Mouse (Mus musculus) embryonic facial prominence, embryonic 12.5 days (tissue): Measurements from ENCODE around the gene Prkch. TPM values are rescaled to one million over a fixed set of nuclear protein-coding genes. Genes with fewer than 3 reads are reported as not detected.

ENCODE experiments used
- ATAC-seq: fragments of 200-750 bp; cut with Nextera tagmentation; 2 replicates; pipeline ENCODE4 v1.8.0; 2017; ENCODE audit not compliant: insufficient number of reproducible peaks, insufficient read depth, low FRiP score, low TSS enrichment
- H3K27ac ChIP-seq: fragments of 300-500 bp; sonication (generic); 2 replicates; pipeline ENCODE4 v1.5.1; 2016; ENCODE audit warnings: mild to moderate bottlenecking
- H3K27me3 ChIP-seq: fragments of 300-500 bp; sonication (generic); 2 replicates; pipeline ENCODE4 v1.6.1; 2016; ENCODE audit warnings: mild to moderate bottlenecking, moderate library complexity
- H3K36me3 ChIP-seq: fragments of 300-500 bp; sonication (generic); 2 replicates; pipeline ENCODE4 v1.6.1; 2016; ENCODE audit warnings: mild to moderate bottlenecking
- H3K4me1 ChIP-seq: fragments of 300-500 bp; sonication (generic); 2 replicates; pipeline ENCODE4 v1.6.1; 2016
- H3K4me2 ChIP-seq: fragments of 300-500 bp; sonication (generic); replicated peaks from 2 replicates; pipeline ENCODE4 v1.6.1; 2016; ENCODE audit warnings: mild to moderate bottlenecking, moderate library complexity
- H3K4me3 ChIP-seq: fragments of 300-500 bp; sonication (generic); 2 replicates; pipeline ENCODE4 v1.5.1; 2016; ENCODE audit warnings: mild to moderate bottlenecking
- H3K9ac ChIP-seq: fragments of 300-500 bp; sonication (generic); 2 replicates; pipeline ENCODE4 v1.6.1; 2016; ENCODE audit warnings: mild to moderate bottlenecking, moderate library complexity
- H3K9me3 ChIP-seq: fragments of 300-500 bp; sonication (generic); 2 replicates; pipeline ENCODE4 v1.6.1; 2016; ENCODE audit warnings: mild to moderate bottlenecking, moderate library complexity
- WGBS: fragments of 180-500 bp; shearing (Covaris S2); methylation state at CpG from one replicate; pipeline ENCODE4 v1.1.7; 2016; 5-methylcytosine and 5-hydroxymethylcytosine counted together
- polyA plus RNA-seq: library from polyadenylated mRNA; unstranded; fragments of >200 nt; fragmentation: Nextera tagmentation; extraction: Ambion mirVana; gene quantifications from 2 replicates; pipeline ENCODE4 v1.2.1, GENCODE M21; 2016

The Prkch gene
- polyA plus RNA-seq, 1 experiment from 2014 or later, result 13.9 TPM

- ATAC-seq, result no peak
- WGBS, result 83% methylated on average over 2 of the region's 2 CpGs
- H3K4me3 ChIP-seq, result no peak overlapping the region
Observed at GRCm38 (mm10) chr12:73807228-73807627, 222.6 kb downstream of the Prkch start.

GRCm38 (mm10) chr12:73810041-73810795 lies 225.6 kb downstream of the Prkch start:
- Histone ChIP-seq H3K36me3 (no peaks in the 10 kb centered on the region), H3K4me1 (peaks cover 34% of the 10 kb centered on the region), H3K27ac (peak overlapping the region; percentile 75), H3K4me3 (no peak overlapping the region), H3K9ac (no peak overlapping the region), H3K4me2 (0 out of 2 replicates have a peak overlapping the region, but pooled peaks have one; percentile 9), H3K9me3 (no peaks in the 10 kb centered on the region), H3K27me3 (0 out of 2 replicates have a peak, but pooled peaks cover 3% of the 10 kb centered on the region)
- 42% methylated on average over 13 of the region's 13 CpGs for WGBS
- no peak for ATAC-seq

More at GRCm38 (mm10) chr12:73807228-73807627, 222.6 kb downstream of the Prkch start:
- Histone ChIP-seq H3K9ac (no peak overlapping the region), H3K27ac (no peak overlapping the region), H3K27me3 (0 out of 2 replicates have a peak, but pooled peaks cover 3% of the 10 kb centered on the region), H3K36me3 (no peaks in the 10 kb centered on the region), H3K9me3 (no peaks in the 10 kb centered on the region), H3K4me2 (no peak overlapping the region), H3K4me1 (peaks cover 32% of the 10 kb centered on the region)

- no peak for ATAC-seq
- 0 out of 2 replicates have a peak, but pooled peaks cover 3% of the 10 kb centered on the region for H3K27me3 ChIP-seq
- H3K4me2 ChIP-seq, result no peak overlapping the region
- peaks cover 34% of the 10 kb centered on the region for H3K4me1 ChIP-seq
- 67% methylated on average over 5 of the region's 5 CpGs for WGBS
- no peaks in the 10 kb centered on the region for H3K36me3 ChIP-seq
- H3K4me3 ChIP-seq, result no peak overlapping the region
- H3K9me3 ChIP-seq, result no peaks in the 10 kb centered on the region
- H3K27ac ChIP-seq, result no peak overlapping the region
- H3K9ac ChIP-seq, result no peak overlapping the region
Observed at GRCm38 (mm10) chr12:73810903-73811302, 226.3 kb downstream of the Prkch start.

GRCm38 (mm10) chr12:73812198-73812597 lies 227.6 kb downstream of the Prkch start:
- Histone ChIP-seq H3K27me3 (0 out of 2 replicates have a peak, but pooled peaks cover 3% of the 10 kb centered on the region), H3K9me3 (no peaks in the 10 kb centered on the region), H3K4me3 (no peak overlapping the region), H3K36me3 (no peaks in the 10 kb centered on the region), H3K9ac (no peak overlapping the region), H3K4me1 (peaks cover 34% of the 10 kb centered on the region), H3K27ac (no peak overlapping the region), H3K4me2 (no peak overlapping the region)
- no peak for ATAC-seq
- WGBS, result 69% methylated on average over 6 of the region's 6 CpGs

GRCm38 (mm10) chr12:73813016-73813900 lies 228.7 kb downstream of the Prkch start:
- Histone ChIP-seq H3K4me3 (no peak overlapping the region), H3K9ac (no peak overlapping the region), H3K4me2 (no peak overlapping the region), H3K27ac (peak overlapping the region; percentile 30; the same call in 1 of the 2 replicates), H3K36me3 (no peaks in the 10 kb centered on the region), H3K9me3 (no peaks in the 10 kb centered on the region), H3K4me1 (peaks cover 34% of the 10 kb centered on the region), H3K27me3 (0 out of 2 replicates have a peak, but pooled peaks cover 3% of the 10 kb centered on the region)
- ATAC-seq, result 0 out of 2 replicates have a peak, but pooled peaks have one; percentile 42
- whole genome bisulfite sequencing, result 67% methylated on average over 11 of the region's 11 CpGs

- ATAC-seq, result no peak
- no peak overlapping the region for H3K9ac ChIP-seq
- peaks cover 34% of the 10 kb centered on the region for H3K4me1 ChIP-seq
- no peak overlapping the region for H3K27ac ChIP-seq
- no peaks in the 10 kb centered on the region for H3K9me3 ChIP-seq
- no peaks in the 10 kb centered on the region for H3K36me3 ChIP-seq
- no peak overlapping the region for H3K4me3 ChIP-seq
- 92% methylated on average over 5 of the region's 5 CpGs for WGBS
- no peak overlapping the region for H3K4me2 ChIP-seq
- no peaks in the 10 kb centered on the region for H3K27me3 ChIP-seq
Observed at GRCm38 (mm10) chr12:73814056-73814735, 229.6 kb downstream of the Prkch start.

- no peaks in the 10 kb centered on the region for H3K9me3 ChIP-seq
- H3K36me3 ChIP-seq, result no peaks in the 10 kb centered on the region
- 76% methylated on average over 2 of the region's 2 CpGs for WGBS
- no peaks in the 10 kb centered on the region for H3K27me3 ChIP-seq
- H3K9ac ChIP-seq, result no peak overlapping the region
- no peak overlapping the region for H3K27ac ChIP-seq
- peaks cover 32% of the 10 kb centered on the region for H3K4me1 ChIP-seq
- no peak overlapping the region for H3K4me3 ChIP-seq
- H3K4me2 ChIP-seq, result no peak overlapping the region
- no peak for ATAC-seq
Observed at GRCm38 (mm10) chr12:73814897-73815296, 230.3 kb downstream of the Prkch start.

GRCm38 (mm10) chr12:73815463-73815862 lies 230.9 kb downstream of the Prkch start:
- no peaks in the 10 kb centered on the region for H3K27me3 ChIP-seq
- H3K9ac ChIP-seq, result no peak overlapping the region
- H3K4me2 ChIP-seq, result no peak overlapping the region
- peaks cover 26% of the 10 kb centered on the region for H3K4me1 ChIP-seq
- no peaks in the 10 kb centered on the region for H3K36me3 ChIP-seq
- ATAC-seq, result no peak
- no peaks in the 10 kb centered on the region for H3K9me3 ChIP-seq
- no peak overlapping the region for H3K4me3 ChIP-seq
- H3K27ac ChIP-seq, result no peak overlapping the region
- WGBS, result 81% methylated on average over 4 of the region's 4 CpGs

- WGBS, result 62% methylated on average over 2 of the region's 2 CpGs
- Histone ChIP-seq H3K27ac (no peak overlapping the region), H3K9ac (no peak overlapping the region), H3K27me3 (no peaks in the 10 kb centered on the region), H3K4me3 (no peak overlapping the region), H3K4me2 (no peak overlapping the region), H3K9me3 (no peaks in the 10 kb centered on the region), H3K4me1 (peaks cover 23% of the 10 kb centered on the region), H3K36me3 (no peaks in the 10 kb centered on the region)
- ATAC-seq, result no peak
Observed at GRCm38 (mm10) chr12:73815892-73816291, 231.3 kb downstream of the Prkch start.

GRCm38 (mm10) chr12:73816866-73817265 lies 232.3 kb downstream of the Prkch start:
- ATAC-seq, result no peak
- Histone ChIP-seq H3K4me2 (no peak overlapping the region), H3K36me3 (no peaks in the 10 kb centered on the region), H3K4me3 (no peak overlapping the region), H3K9ac (no peak overlapping the region), H3K4me1 (peaks cover 14% of the 10 kb centered on the region), H3K27ac (no peak overlapping the region), H3K27me3 (no peaks in the 10 kb centered on the region), H3K9me3 (no peaks in the 10 kb centered on the region)
- 80% methylated on average over 1 of the region's 1 CpGs for WGBS

GRCm38 (mm10) chr12:73818801-73819200 lies 234.2 kb downstream of the Prkch start:
- no peaks in the 10 kb centered on the region for H3K9me3 ChIP-seq
- no peak overlapping the region for H3K4me2 ChIP-seq
- H3K9ac ChIP-seq, result no peak overlapping the region
- 65% methylated on average over 1 of the region's 1 CpGs for WGBS
- H3K4me1 ChIP-seq, result 0 out of 2 replicates have a peak, but pooled peaks cover under 1% of the 10 kb centered on the region
- H3K27me3 ChIP-seq, result no peaks in the 10 kb centered on the region
- H3K27ac ChIP-seq, result no peak overlapping the region
- no peak for ATAC-seq
- no peak overlapping the region for H3K4me3 ChIP-seq
- H3K36me3 ChIP-seq, result no peaks in the 10 kb centered on the region
